Mouse (Mus musculus) megakaryocyte, embryonic 14.5 days (primary cell): ENCODE results near the gene Pik3cd.

Experiments
- FLI1 ChIP-seq: IDR thresholded peaks from 2 replicates; pipeline ENCODE4 v1.6.1; 2012; ENCODE audit warnings: low read length, inconsistent platforms, mixed read lengths
- GATA1 ChIP-seq: IDR thresholded peaks from 3 replicates; pipeline ENCODE4 v1.6.1; 2012; ENCODE audit warnings: mixed read lengths, low read length, inconsistent platforms, borderline replicate concordance

- TF ChIP-seq GATA1 (no peak), FLI1 (no peak)
Observed at GRCm38 (mm10) chr4:149697506-149698196, 4.7 kb downstream of the Pik3cd start.
